Mouse (Mus musculus) hindbrain, postnatal 0 days (tissue): ENCODE data around the gene Tmem183a. TPM values are rescaled to one million over a fixed set of nuclear protein-coding genes. Genes with fewer than 3 reads are reported as not detected.
A peak's percentile ranks its signal among the peaks of the same experiment; 100 is the strongest.

Experiments
- ATAC-seq: fragments of 200-750 bp; cut with Nextera tagmentation; 2 replicates; pipeline ENCODE4 v1.8.0; 2017; ENCODE audit warnings: mild to moderate bottlenecking, moderate TSS enrichment, moderate library complexity
- DNase-seq: peaks from one replicate; pipeline ENCODE4 v3.0.0-alpha.2; 2015; ENCODE audit warnings: low spot score
- H3K27ac ChIP-seq: fragments of 300-500 bp; sonication (generic); 2 replicates; pipeline ENCODE4 v1.5.1; 2014; ENCODE audit warnings: mild to moderate bottlenecking
- H3K27me3 ChIP-seq: fragments of 300-500 bp; sonication (generic); 2 replicates; pipeline ENCODE4 v1.6.1; 2014; ENCODE audit warnings: low read length, mixed read lengths; ENCODE audit not compliant: insufficient read depth
- H3K36me3 ChIP-seq: fragments of 300-500 bp; sonication (generic); 2 replicates; pipeline ENCODE4 v1.6.1; 2014; ENCODE audit warnings: low read length, mixed read lengths; ENCODE audit not compliant: insufficient read depth
- H3K4me1 ChIP-seq: fragments of 300-500 bp; sonication (generic); 2 replicates; pipeline ENCODE4 v1.6.1; 2014; ENCODE audit warnings: antibody characterized with exemption, low read length, mixed read lengths; ENCODE audit not compliant: insufficient read depth
- H3K4me2 ChIP-seq: fragments of 300-500 bp; sonication (generic); 2 replicates; pipeline ENCODE4 v1.6.1; 2014; ENCODE audit warnings: low read depth, mild to moderate bottlenecking, low read length, moderate library complexity, mixed read lengths
- H3K4me3 ChIP-seq: fragments of 300-500 bp; sonication (generic); 2 replicates; pipeline ENCODE4 v1.5.1; 2014; ENCODE audit warnings: low read length
- H3K9ac ChIP-seq: fragments of 300-500 bp; sonication (generic); replicated peaks from 2 replicates; pipeline ENCODE4 v1.6.1; 2014; ENCODE audit warnings: mild to moderate bottlenecking, low read length, moderate library complexity, mixed read lengths
- H3K9me3 ChIP-seq: fragments of 300-500 bp; sonication (generic); 2 replicates; pipeline ENCODE4 v1.6.1; 2016; ENCODE audit warnings: low read length, mixed read lengths
- CTCF ChIP-seq: IDR thresholded peaks from 2 replicates; pipeline ENCODE4 v1.5.1; 2016; ENCODE audit warnings: antibody characterized with exemption, control low read depth, low read depth
- WGBS: fragments of 180-500 bp; shearing (Covaris S2); extraction: QIAGEN DNeasy Blood & Tissue Kit; methylation state at CpG from one replicate; pipeline ENCODE4 v1.1.7; 2014; 5-methylcytosine and 5-hydroxymethylcytosine counted together
- polyA plus RNA-seq: library from polyadenylated mRNA; unstranded; fragments of >200 nt; fragmentation: Nextera tagmentation; extraction: Ambion mirVana; gene quantifications from 2 replicates; pipeline ENCODE4 v1.2.1, GENCODE M21; 2015
- total RNA-seq: library from RNA; depleted of rRNA; stranded (reverse); fragments of >200 nt; gene quantifications from 2 replicates; pipeline ENCODE4 v1.2.3, GENCODE M21; 2014

The Tmem183a gene
- total and polyA plus RNA-seq, 2 experiments from 2014 or later = 106 to 200 TPM

GRCm38 (mm10) chr1:134345075-134345474 lies 16.7 kb downstream of the Tmem183a start:
- peak overlapping the region; percentile 68 for H3K4me2 ChIP-seq
- H3K27me3 ChIP-seq = no peaks in the 10 kb centered on the region
- peak overlapping the region; percentile 66; the same call in 1 of the 2 replicates for H3K4me3 ChIP-seq
- DNase-seq (no peak), ATAC-seq (no peak)
- WGBS = 73% methylated on average over 4 of the region's 4 CpGs
- no peak for TF ChIP-seq CTCF
- H3K27ac ChIP-seq = peak overlapping the region; percentile 87
- no peaks in the 10 kb centered on the region for H3K9me3 ChIP-seq
- H3K4me1 ChIP-seq = peaks cover 5% of the 10 kb centered on the region
- H3K36me3 ChIP-seq = peaks cover 17% of the 10 kb centered on the region
- H3K9ac ChIP-seq = no peak overlapping the region

- TF ChIP-seq CTCF = no peak
- Histone ChIP-seq H3K9ac (peak overlapping the region; percentile 75), H3K27ac (peak overlapping the region; percentile 87), H3K4me2 (peak overlapping the region; percentile 68), H3K4me1 (peaks cover 5% of the 10 kb centered on the region), H3K36me3 (peaks cover 14% of the 10 kb centered on the region), H3K4me3 (peak overlapping the region; percentile 66), H3K9me3 (no peaks in the 10 kb centered on the region), H3K27me3 (no peaks in the 10 kb centered on the region)
- ATAC-seq (peak; percentile 95), DNase-seq (peak; percentile 96)
- WGBS = 1% methylated on average over 54 of the region's 54 CpGs
Measured at GRCm38 (mm10) chr1:134344005-134344950, 17.5 kb downstream of the Tmem183a start.

DNA sequence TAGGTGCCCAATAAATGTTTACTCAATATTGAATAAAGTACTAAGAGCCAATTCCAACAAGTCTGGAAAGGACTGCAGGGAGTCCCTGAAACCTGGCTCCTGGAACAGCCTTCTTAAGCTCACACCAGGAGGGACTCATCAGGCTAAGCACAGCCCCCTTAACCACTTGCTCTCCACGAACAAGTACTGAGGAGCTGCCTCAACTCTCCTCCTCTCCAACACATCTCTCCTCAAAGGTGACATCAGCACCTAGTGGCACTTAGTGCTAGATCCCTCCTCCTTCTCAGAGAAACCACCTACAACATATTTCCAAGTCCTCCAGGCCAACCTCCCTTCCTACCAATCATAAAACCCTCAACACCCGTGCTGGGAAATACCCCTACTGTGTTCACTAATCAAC lies 18.2 kb downstream of the Tmem183a start:
- peak; percentile 68 for DNase-seq
- TF ChIP-seq CTCF = no peak
- no peaks in the 10 kb centered on the region for H3K27me3 ChIP-seq
- H3K4me3 ChIP-seq = peak overlapping the region; percentile 66
- peaks cover 5% of the 10 kb centered on the region for H3K4me1 ChIP-seq
- peak overlapping the region; percentile 87 for H3K27ac ChIP-seq
- 3% methylated on average over 2 of the region's 2 CpGs for WGBS
- no peaks in the 10 kb centered on the region for H3K9me3 ChIP-seq
- peaks cover 14% of the 10 kb centered on the region for H3K36me3 ChIP-seq
- peak overlapping the region; percentile 68 for H3K4me2 ChIP-seq
- ATAC-seq = peak; percentile 70
- peak overlapping the region; percentile 75 for H3K9ac ChIP-seq

GRCm38 (mm10) chr1:134342781-134343310 lies 18.9 kb downstream of the Tmem183a start:
- DNase-seq = no peak
- H3K27ac ChIP-seq = no peak overlapping the region; the same call in 1 of the 2 replicates
- H3K36me3 ChIP-seq = peaks cover 13% of the 10 kb centered on the region
- 67% methylated on average over 8 of the region's 8 CpGs for WGBS
- peak overlapping the region; percentile 34 for H3K9ac ChIP-seq
- H3K9me3 ChIP-seq = no peaks in the 10 kb centered on the region
- no peak for TF ChIP-seq CTCF
- peaks cover 5% of the 10 kb centered on the region for H3K4me1 ChIP-seq
- H3K4me3 ChIP-seq = peak overlapping the region; percentile 66
- peak overlapping the region; percentile 68 for H3K4me2 ChIP-seq
- no peaks in the 10 kb centered on the region for H3K27me3 ChIP-seq
- ATAC-seq = no peak

DNA sequence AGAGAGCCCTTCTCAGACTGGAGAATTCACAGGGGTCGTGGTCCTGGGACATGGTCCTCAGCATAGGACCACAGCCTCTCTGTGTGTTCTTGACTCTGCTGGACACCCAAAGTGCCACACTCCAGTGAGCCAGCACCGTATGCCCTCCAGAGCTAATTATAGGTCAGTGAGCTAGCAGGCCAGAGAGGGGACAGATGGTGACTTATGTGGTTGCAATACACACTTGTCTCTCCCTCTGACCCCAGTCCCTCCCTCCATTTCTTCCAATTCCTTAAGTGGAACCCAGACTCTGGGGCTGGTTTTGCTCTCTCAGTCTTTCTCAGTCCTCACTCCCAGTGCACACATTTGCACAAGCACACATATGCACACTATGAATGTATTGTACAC lies 19.5 kb downstream of the Tmem183a start:
- 74% methylated on average over 2 of the region's 2 CpGs for WGBS
- H3K4me3 ChIP-seq = peak overlapping the region; percentile 66; the same call in 1 of the 2 replicates

DNA sequence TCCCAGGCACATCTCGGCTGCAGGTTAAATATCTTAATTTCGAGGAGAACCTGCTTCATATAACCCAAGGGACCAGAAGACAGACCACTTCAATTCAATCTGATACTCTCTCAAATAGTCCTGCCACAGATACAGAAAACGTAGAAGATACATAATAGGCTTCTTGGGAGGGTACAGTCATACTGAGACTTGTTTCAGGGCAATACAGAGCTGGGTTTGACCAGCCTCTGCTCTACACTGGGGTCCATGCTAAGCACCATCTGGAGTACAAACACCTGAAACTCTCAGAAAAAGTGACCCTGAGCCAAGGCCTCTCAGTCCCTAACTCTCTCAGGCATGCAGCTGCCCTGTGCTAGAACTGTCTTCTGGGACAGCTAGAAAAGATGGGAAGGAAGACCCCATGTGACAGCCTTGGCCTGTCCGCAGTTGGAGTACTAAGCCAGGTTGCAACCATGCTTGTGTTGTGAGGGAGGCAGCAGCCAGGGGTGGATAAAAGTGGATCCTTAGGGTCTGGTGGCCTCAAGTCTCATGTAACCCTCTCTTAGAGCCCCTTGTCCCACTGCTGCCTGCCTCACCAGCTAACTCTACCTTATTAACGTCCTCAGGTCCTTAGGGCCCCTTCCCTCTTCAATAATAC lies 20.0 kb downstream of the Tmem183a start:
- H3K4me1 ChIP-seq = peaks cover 5% of the 10 kb centered on the region
- no peak overlapping the region for H3K9ac ChIP-seq
- DNase-seq (no peak), ATAC-seq (no peak)
- H3K9me3 ChIP-seq = no peaks in the 10 kb centered on the region
- H3K27me3 ChIP-seq = no peaks in the 10 kb centered on the region
- no peak overlapping the region for H3K27ac ChIP-seq
- no peak overlapping the region for H3K4me3 ChIP-seq
- peak overlapping the region; percentile 68 for H3K4me2 ChIP-seq
- H3K36me3 ChIP-seq = peaks cover 6% of the 10 kb centered on the region
- 80% methylated on average over 5 of the region's 5 CpGs for WGBS
- no peak for TF ChIP-seq CTCF

More for the DNA sequence above, 19.5 kb downstream of the Tmem183a start:
- Histone ChIP-seq H3K4me2 (peak overlapping the region; percentile 68), H3K9ac (no peak overlapping the region), H3K27me3 (no peaks in the 10 kb centered on the region), H3K9me3 (no peaks in the 10 kb centered on the region), H3K36me3 (peaks cover 8% of the 10 kb centered on the region), H3K27ac (no peak overlapping the region), H3K4me1 (peaks cover 5% of the 10 kb centered on the region)
- DNase-seq (no peak), ATAC-seq (no peak)
- no peak for TF ChIP-seq CTCF
